In the genomic region with DNA sequence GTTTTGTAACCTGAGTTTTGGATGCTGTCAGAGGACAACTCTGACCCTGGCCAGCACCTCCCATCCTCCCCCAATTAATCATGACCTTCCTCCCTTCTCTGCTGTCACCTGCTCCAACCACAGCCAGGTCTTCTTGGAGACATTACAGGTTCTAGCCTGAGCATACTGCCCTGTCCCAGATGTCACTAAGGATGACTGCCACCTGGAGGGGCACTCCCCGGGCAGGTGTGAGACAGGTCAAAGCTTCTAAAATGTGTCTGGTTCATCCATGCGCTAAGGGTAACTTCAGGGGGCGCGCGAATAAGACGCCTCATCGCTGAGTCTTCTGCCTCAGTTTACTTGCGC, we compare ENCODE assay signal across 8 mouse cellular contexts. TPM values are rescaled to one million over a fixed set of nuclear protein-coding genes. Genes with fewer than 3 reads are reported as not detected.
DNase-seq lines count a peak whose midpoint lies in the region; ATAC-seq and TF ChIP-seq lines count a peak whose summit lies in the region.

No protein-coding gene starts in this region.

- peak overlapping the region; percentile 75 for H3K4me3 ChIP-seq in heart, embryonic 15.5 days
- H3K4me3 ChIP-seq in bone marrow, adult 2 months (replicated peaks; ENCODE audit: control insufficient read depth, low read depth, low read length), result peak overlapping the region; percentile 34
- H3K4me3 ChIP-seq in hindbrain, embryonic 12.5 days, result peak overlapping the region; percentile 89
- peak overlapping the region; percentile 76 for H3K4me3 ChIP-seq in midbrain, embryonic 10.5 days

- H3K27me3 ChIP-seq in heart, embryonic 15.5 days, result no peaks in the 10 kb centered on the region
- H3K27me3 ChIP-seq in hindbrain, embryonic 12.5 days, result no peaks in the 10 kb centered on the region
- no peaks in the 10 kb centered on the region for H3K27me3 ChIP-seq in midbrain, embryonic 10.5 days (ENCODE audit: low read depth, poor library complexity, severe bottlenecking)

- peaks cover 23% of the 10 kb centered on the region for H3K36me3 ChIP-seq in heart, embryonic 15.5 days
- peaks cover 37% of the 10 kb centered on the region for H3K36me3 ChIP-seq in hindbrain, embryonic 12.5 days
- peaks cover 55% of the 10 kb centered on the region for H3K36me3 ChIP-seq in midbrain, embryonic 10.5 days

- TF ChIP-seq POLR2A in bone marrow, adult 2 months (IDR thresholded peaks at IDR 0.05; ENCODE audit: borderline replicate concordance, control insufficient read depth, low read depth, low read length), result no peak

- H3K9me3 ChIP-seq in heart, embryonic 15.5 days (replicated peaks), result no peaks in the 10 kb centered on the region
- H3K9me3 ChIP-seq in hindbrain, embryonic 12.5 days (replicated peaks), result no peaks in the 10 kb centered on the region
- H3K9me3 ChIP-seq in midbrain, embryonic 10.5 days (replicated peaks), result no peaks in the 10 kb centered on the region

- peak overlapping the region; percentile 80 for H3K27ac ChIP-seq in heart, embryonic 15.5 days
- peak overlapping the region; percentile 9; the same call in 1 of the 2 replicates for H3K27ac ChIP-seq in bone marrow, adult 2 months (ENCODE audit: control insufficient read depth, insufficient read depth, low read depth, low read length, poor library complexity)
- H3K27ac ChIP-seq in hindbrain, embryonic 12.5 days, result peak overlapping the region; percentile 92
- H3K27ac ChIP-seq in midbrain, embryonic 10.5 days (replicated peaks), result peak overlapping the region; percentile 95

- H3K4me1 ChIP-seq in heart, embryonic 15.5 days (replicated peaks), result peaks cover 40% of the 10 kb centered on the region
- peaks cover 6% of the 10 kb centered on the region for H3K4me1 ChIP-seq in bone marrow, adult 2 months (ENCODE audit: control insufficient read depth, insufficient read depth, low read length)
- H3K4me1 ChIP-seq in hindbrain, embryonic 12.5 days, result peaks cover 26% of the 10 kb centered on the region
- H3K4me1 ChIP-seq in midbrain, embryonic 10.5 days, result peaks cover 36% of the 10 kb centered on the region

- peak; percentile 8 for ATAC-seq in heart, embryonic 15.5 days (replicated peaks; ENCODE audit: insufficient number of reproducible peaks, insufficient read depth, low FRiP score, low read depth)
- peak; percentile 64 for ATAC-seq in hindbrain, embryonic 12.5 days (ENCODE audit: low FRiP score)

- H3K4me2 ChIP-seq in heart, embryonic 15.5 days, result peak overlapping the region; percentile 84
- H3K4me2 ChIP-seq in hindbrain, embryonic 12.5 days (replicated peaks), result peak overlapping the region; percentile 92

- DNase-seq in heart, postnatal 4 days, result no peak
- DNase-seq in midbrain, embryonic 10.5 days (ENCODE audit: low spot score), result no peak
- DNase-seq in ovary, postnatal 10 days (ENCODE audit: low spot score), result no peak
- DNase-seq in cerebellum, adult 9-10 months, result no peak
- DNase-seq in spleen, adult 12 weeks (ENCODE audit: low spot score), result no peak

- under 1% methylated on average over 8 of the region's 8 CpGs for whole genome bisulfite sequencing in heart, embryonic 15.5 days
- under 1% methylated on average over 8 of the region's 8 CpGs for WGBS in bone marrow, adult 2 months
- 0% methylated on average over 8 of the region's 8 CpGs for WGBS in hindbrain, embryonic 12.5 days
- under 1% methylated on average over 8 of the region's 8 CpGs for WGBS in midbrain, embryonic 10.5 days

- H3K9ac ChIP-seq in heart, embryonic 15.5 days, result peak overlapping the region; percentile 60
- peak overlapping the region; percentile 69 for H3K9ac ChIP-seq in hindbrain, embryonic 12.5 days

- no peak for TF ChIP-seq CTCF in bone marrow, adult 2 months (IDR thresholded peaks at IDR 0.05; ENCODE audit: control insufficient read depth, insufficient read depth, low read length)

RNA-seq across cellular contexts. Expression of gene Get4, which starts 0.4 kb away (rescaled TPM):
- 132 and 146 TPM in 2 replicates for polyA plus RNA-seq in heart, embryonic 15.5 days (2015; fragmentation: Nextera tagmentation; extraction: Ambion mirVana)
- 10 to 100 TPM; 76.4 to 80.4 TPM for total RNA-seq in heart, postnatal 4 days (2021)
- 43.5 and 60.2 TPM in 2 replicates for polyA plus RNA-seq in bone marrow, adult 2 months (2011; ENCODE audit: insufficient read depth, insufficient read length, low replicate concordance, missing spikeins)
- 123 and 126 TPM in 2 replicates for polyA plus RNA-seq in hindbrain, embryonic 12.5 days (2016; fragmentation: Nextera tagmentation; extraction: Ambion mirVana)
- polyA plus RNA-seq in midbrain, embryonic 10.5 days (2016; fragmentation: Nextera tagmentation; extraction: Ambion mirVana), result 168 and 187 TPM in 2 replicates

RNA-seq across cellular contexts. Expression of gene Sun1, which starts 51.3 kb away (rescaled TPM):
- polyA plus RNA-seq in heart, embryonic 15.5 days (2015; fragmentation: Nextera tagmentation; extraction: Ambion mirVana), result 32.4 and 38.9 TPM in 2 replicates
- total RNA-seq in heart, postnatal 4 days (2021), result 10 to 100 TPM; 40.7 to 43.0 TPM
- polyA plus RNA-seq in bone marrow, adult 2 months (2011; ENCODE audit: insufficient read depth, insufficient read length, low replicate concordance, missing spikeins), result 26.5 and 27.1 TPM in 2 replicates
- polyA plus RNA-seq in hindbrain, embryonic 12.5 days (2016; fragmentation: Nextera tagmentation; extraction: Ambion mirVana), result 50.4 and 55.3 TPM in 2 replicates
- 46.9 and 49.6 TPM in 2 replicates for polyA plus RNA-seq in midbrain, embryonic 10.5 days (2016; fragmentation: Nextera tagmentation; extraction: Ambion mirVana)

Comparison
In these comparisons a context has a peak if more than half of its experiments do, and no peak if none do; other contexts are left out.
1. H3K27ac ChIP-seq: peak in every context shown above with its lines; median percentile 95 in midbrain, embryonic 10.5 days; 92 in hindbrain, embryonic 12.5 days; 80 in heart, embryonic 15.5 days; 9 in bone marrow, adult 2 months.
2. H3K4me3 ChIP-seq: peak in every context shown above with its lines; median percentile 89 in hindbrain, embryonic 12.5 days; 76 in midbrain, embryonic 10.5 days; 75 in heart, embryonic 15.5 days; 34 in bone marrow, adult 2 months.